Comparison of ENCODE assay signal across 15 mouse cellular contexts in genomic region chr7:82647183-82647582, GRCm38 (mm10). TPM values are rescaled to one million over a fixed set of nuclear protein-coding genes. Genes with fewer than 3 reads are reported as not detected.
"Had no signal": no experiment of that assay in that cellular context is flagged by ENCODE, and none has a peak within 500 bp of the region (broad histone marks: within the 10 kb centered on the region; RNA-seq: fewer than 3 reads in every experiment).

No protein-coding gene starts in this region.

- H3K27me3 ChIP-seq: liver, embryonic 12.5 days; midbrain, embryonic 12.5 days; neural tube, embryonic 12.5 days had no signal

- H3K9me3 ChIP-seq: liver, embryonic 12.5 days; midbrain, embryonic 10.5 days; midbrain, embryonic 12.5 days; neural tube, embryonic 12.5 days had no signal

- ATAC-seq: liver, embryonic 12.5 days had no signal

- H3K9ac ChIP-seq: liver, embryonic 14.5 days; lung, embryonic 14.5 days had no signal

- H3K27ac ChIP-seq: liver, embryonic 12.5 days; liver, embryonic 14.5 days; midbrain, embryonic 10.5 days; midbrain, embryonic 12.5 days; neural tube, embryonic 12.5 days had no signal

- DNase-seq: lung, adult 18-20 months; lung, embryonic 14.5 days; lung, postnatal 10 days; lung, postnatal 4 days; midbrain, embryonic 14.5 days; right cerebral cortex, postnatal 14 days; thymus, adult 2 months; thymus, postnatal 14 days; thymus, postnatal 36 days had no signal

RNA-seq across cellular contexts. Expression of gene Saxo2, which starts 1.1 kb away (rescaled TPM):
- total RNA-seq: neutrophil, adult 5-6 weeks had no signal
